Mouse (Mus musculus) heart, embryonic 15.5 days (tissue): ENCODE data around the gene Sult3a1. TPM values are rescaled to one million over a fixed set of nuclear protein-coding genes. Genes with fewer than 3 reads are reported as not detected.
A peak's percentile ranks its signal among the peaks of the same experiment; 100 is the strongest.
"Not testable (repeated sequence)": the region's sequence is repeated elsewhere in the genome, so short reads cannot be mapped to it uniquely, and the experiment has no call there.

ENCODE experiments used
- ATAC-seq: fragments of 200-750 bp; cut with Nextera tagmentation; replicated peaks from 2 replicates; pipeline ENCODE4 v1.8.0; 2017; ENCODE audit warnings: low read depth, moderate TSS enrichment; ENCODE audit not compliant: insufficient number of reproducible peaks, insufficient read depth, low FRiP score
- H3K27ac ChIP-seq: fragments of 300-500 bp; sonication (generic); 2 replicates; pipeline ENCODE4 v1.5.1; 2015; ENCODE audit warnings: mild to moderate bottlenecking, inconsistent platforms
- H3K27me3 ChIP-seq: fragments of 300-500 bp; sonication (generic); 2 replicates; pipeline ENCODE4 v1.6.1; 2015; ENCODE audit warnings: inconsistent platforms
- H3K36me3 ChIP-seq: fragments of 300-500 bp; sonication (generic); 2 replicates; pipeline ENCODE4 v1.6.1; 2015; ENCODE audit warnings: mild to moderate bottlenecking, inconsistent platforms
- H3K4me1 ChIP-seq: fragments of 300-500 bp; sonication (generic); replicated peaks from 2 replicates; pipeline ENCODE4 v1.6.1; 2015; ENCODE audit warnings: inconsistent platforms
- H3K4me2 ChIP-seq: fragments of 300-500 bp; sonication (generic); 2 replicates; pipeline ENCODE4 v1.6.1; 2015; ENCODE audit warnings: inconsistent platforms, mild to moderate bottlenecking, moderate library complexity
- H3K4me3 ChIP-seq: fragments of 300-500 bp; sonication (generic); 2 replicates; pipeline ENCODE4 v1.5.1; 2015; ENCODE audit warnings: mild to moderate bottlenecking, inconsistent platforms
- H3K9ac ChIP-seq: fragments of 300-500 bp; sonication (generic); 2 replicates; pipeline ENCODE4 v1.6.1; 2015; ENCODE audit warnings: mild to moderate bottlenecking, inconsistent platforms
- H3K9me3 ChIP-seq: fragments of 300-500 bp; sonication (generic); replicated peaks from 2 replicates; pipeline ENCODE4 v1.6.1; 2016; ENCODE audit warnings: inconsistent platforms
- WGBS: fragments of 180-500 bp; shearing (Covaris S2); methylation state at CpG from one replicate; pipeline ENCODE4 v1.1.7; 2015; ENCODE audit warnings: mixed read lengths; 5-methylcytosine and 5-hydroxymethylcytosine counted together
- polyA plus RNA-seq: library from polyadenylated mRNA; unstranded; fragments of >200 nt; fragmentation: Nextera tagmentation; extraction: Ambion mirVana; gene quantifications from 2 replicates; pipeline ENCODE4 v1.2.1, GENCODE M21; 2015

Gene Sult3a1
- not detected in 2 replicates for polyA plus RNA-seq

DNA sequence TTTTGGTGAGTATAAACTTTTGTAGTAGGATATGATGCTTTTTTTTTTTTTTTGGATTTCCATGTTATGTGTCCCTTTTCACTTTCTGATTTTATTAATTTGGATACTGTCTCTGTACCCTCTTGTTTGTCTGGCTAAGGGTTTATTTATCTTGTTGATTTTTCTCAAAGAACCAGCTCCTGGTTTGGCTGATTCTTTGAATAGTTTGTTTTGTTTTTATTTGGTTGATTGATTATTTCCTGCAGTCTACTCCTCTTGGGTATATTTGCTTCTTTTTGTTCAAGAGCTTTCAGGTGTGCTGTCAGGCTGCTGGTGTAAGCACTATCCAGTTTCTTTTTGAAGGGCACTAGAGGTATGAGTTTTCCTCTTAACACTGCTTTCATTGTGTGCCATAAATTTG is at the start of gene Sult3a1:
Sult3a1 (plus strand) TSS at position 301 of the 400 bp plus-strand sequence.
- Histone ChIP-seq H3K27me3 (no peaks in the 10 kb centered on the region), H3K27ac (no peak within 1 kb of the TSS), H3K4me1 (no peaks in the 10 kb centered on the region), H3K9me3 (no peaks in the 10 kb centered on the region), H3K36me3 (no peaks in the 10 kb centered on the region), H3K9ac (no peak within 1 kb of the TSS), H3K4me3 (no peak within 1 kb of the TSS), H3K4me2 (no peak within 1 kb of the TSS)
- no peak for ATAC-seq

DNA sequence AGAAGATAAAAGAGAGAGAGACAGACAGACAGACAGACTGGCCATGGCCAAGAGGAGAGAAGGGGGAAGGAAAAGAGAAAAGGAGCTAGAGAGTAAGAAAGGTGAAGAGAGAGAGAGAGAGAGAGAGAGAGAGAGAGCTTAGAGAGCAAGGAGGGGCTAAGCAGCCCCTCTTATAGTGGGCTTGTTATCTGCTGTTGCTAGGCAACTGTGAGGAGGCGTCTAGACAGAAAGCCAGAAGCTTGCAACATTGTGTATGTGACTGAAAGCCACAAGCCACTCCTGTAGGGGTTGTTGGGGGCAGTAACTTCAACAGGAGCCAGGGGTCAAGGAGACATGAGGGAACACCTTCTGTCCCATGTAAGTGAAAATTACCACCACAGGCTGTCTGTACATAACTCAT is 45.7 kb upstream of the Sult3a1 start:
- no peak for ATAC-seq
- no peak overlapping the region for H3K9ac ChIP-seq
- WGBS = 15% methylated on average over 1 of the region's 1 CpGs

DNA sequence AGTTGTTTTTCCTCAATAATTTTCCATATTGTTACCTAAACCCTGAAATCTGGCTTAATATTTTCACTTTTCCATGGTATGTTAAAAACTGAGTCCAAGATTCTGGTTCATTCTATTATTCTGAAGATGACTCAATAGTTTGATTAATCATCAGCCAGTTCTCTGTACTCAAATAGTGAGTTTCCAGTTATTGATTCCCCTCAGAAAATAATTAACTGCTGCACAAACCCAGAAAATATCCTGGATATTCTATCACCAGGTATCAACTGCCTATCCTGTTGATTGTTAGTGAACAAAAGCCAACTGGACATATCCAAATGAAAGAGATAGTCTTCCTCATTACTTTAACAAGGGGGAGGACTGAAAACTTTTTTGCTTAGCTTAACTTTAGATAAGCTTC is 43.3 kb upstream of the Sult3a1 start:
- no peaks in the 10 kb centered on the region for H3K9me3 ChIP-seq
- no peak overlapping the region for H3K27ac ChIP-seq
- H3K4me2 ChIP-seq = no peak overlapping the region
- H3K9ac ChIP-seq = no peak overlapping the region
- no peaks in the 10 kb centered on the region for H3K36me3 ChIP-seq
- H3K27me3 ChIP-seq = no peaks in the 10 kb centered on the region
- no peaks in the 10 kb centered on the region for H3K4me1 ChIP-seq
- ATAC-seq = no peak
- H3K4me3 ChIP-seq = no peak overlapping the region

More for the DNA sequence above, 45.7 kb upstream of the Sult3a1 start:
- Histone ChIP-seq H3K36me3 (no peaks in the 10 kb centered on the region), H3K4me1 (no peaks in the 10 kb centered on the region), H3K9me3 (no peaks in the 10 kb centered on the region), H3K27ac (no peak overlapping the region), H3K4me2 (no peak overlapping the region), H3K4me3 (no peak overlapping the region), H3K27me3 (no peaks in the 10 kb centered on the region)

DNA sequence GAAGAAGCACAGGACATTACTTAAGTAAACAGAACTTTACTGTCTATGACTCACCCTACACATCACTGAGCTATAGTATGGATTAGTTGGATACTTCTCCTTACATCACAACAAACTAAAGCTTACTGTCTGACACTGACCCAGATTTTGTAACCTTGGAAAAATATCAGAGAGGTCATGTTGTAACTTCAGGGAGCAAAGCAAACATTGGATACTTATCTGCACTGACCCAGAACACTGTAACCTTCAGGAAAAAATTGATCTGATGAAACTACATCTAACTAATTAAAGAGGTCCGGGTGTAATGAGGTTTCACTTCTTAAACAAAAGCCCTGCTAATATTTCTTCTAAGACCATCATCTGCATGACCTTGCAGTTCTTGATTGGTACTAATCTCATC is 40.6 kb upstream of the Sult3a1 start:
- 59% methylated on average over 1 of the region's 1 CpGs for WGBS
- no peak overlapping the region for H3K9ac ChIP-seq
- no peaks in the 10 kb centered on the region for H3K9me3 ChIP-seq
- H3K27ac ChIP-seq = no peak overlapping the region
- no peaks in the 10 kb centered on the region for H3K27me3 ChIP-seq
- H3K4me3 ChIP-seq = no peak overlapping the region
- H3K4me1 ChIP-seq = no peaks in the 10 kb centered on the region
- H3K4me2 ChIP-seq = no peak overlapping the region
- H3K36me3 ChIP-seq = no peaks in the 10 kb centered on the region
- no peak for ATAC-seq

DNA sequence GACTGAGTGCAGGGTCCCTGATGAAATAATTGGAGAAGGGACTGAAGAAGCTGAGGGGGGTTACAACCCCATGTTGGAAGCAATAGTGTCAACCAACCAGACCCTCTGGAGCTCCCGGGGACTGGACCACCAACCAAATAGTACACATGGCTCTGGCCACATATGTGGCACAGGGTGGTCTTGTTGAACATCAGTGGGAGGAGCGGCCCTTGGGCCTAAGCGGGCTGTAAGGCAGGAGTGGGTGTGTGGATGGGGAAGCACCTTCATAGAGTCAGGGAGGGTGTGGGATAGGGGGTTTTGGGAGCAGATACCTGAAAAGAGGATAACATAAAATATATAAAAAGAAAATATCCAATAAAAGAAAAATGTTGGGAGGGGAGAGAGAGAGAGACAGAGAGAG is 36.6 kb upstream of the Sult3a1 start:
- 78% methylated on average over 3 of the region's 3 CpGs for WGBS
- no peak for ATAC-seq

DNA sequence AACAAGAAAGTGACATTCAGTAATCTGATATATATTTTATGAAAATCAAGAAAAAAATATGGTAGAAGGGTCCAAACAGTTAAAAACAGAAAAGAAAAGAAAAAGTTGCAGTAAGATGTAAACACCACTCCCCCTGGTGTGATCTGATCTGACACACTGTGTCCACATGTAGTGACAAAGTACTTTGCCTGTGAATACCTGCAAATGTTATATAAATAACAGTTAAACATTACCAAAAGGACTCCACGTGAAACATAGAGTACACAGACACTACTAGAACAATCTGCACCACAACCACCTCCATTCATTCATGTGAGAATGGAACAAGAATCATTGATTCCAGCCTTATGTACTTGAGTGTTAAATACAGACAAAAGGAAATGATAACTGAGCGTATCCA is 8.5 kb downstream of the Sult3a1 start:
- ATAC-seq = no peak
- Histone ChIP-seq H3K9ac (no peak overlapping the region), H3K27me3 (no peaks in the 10 kb centered on the region), H3K36me3 (no peaks in the 10 kb centered on the region), H3K4me2 (no peak overlapping the region), H3K27ac (no peak overlapping the region), H3K4me3 (no peak overlapping the region), H3K9me3 (no peaks in the 10 kb centered on the region), H3K4me1 (no peaks in the 10 kb centered on the region)
- WGBS = 68% methylated on average over 2 of the region's 2 CpGs

More for the DNA sequence above, 36.6 kb upstream of the Sult3a1 start:
- Histone ChIP-seq H3K4me2 (no peak overlapping the region), H3K9me3 (no peaks in the 10 kb centered on the region), H3K36me3 (no peaks in the 10 kb centered on the region), H3K27ac (no peak overlapping the region), H3K4me3 (no peak overlapping the region), H3K9ac (no peak overlapping the region), H3K27me3 (no peaks in the 10 kb centered on the region), H3K4me1 (no peaks in the 10 kb centered on the region)

DNA sequence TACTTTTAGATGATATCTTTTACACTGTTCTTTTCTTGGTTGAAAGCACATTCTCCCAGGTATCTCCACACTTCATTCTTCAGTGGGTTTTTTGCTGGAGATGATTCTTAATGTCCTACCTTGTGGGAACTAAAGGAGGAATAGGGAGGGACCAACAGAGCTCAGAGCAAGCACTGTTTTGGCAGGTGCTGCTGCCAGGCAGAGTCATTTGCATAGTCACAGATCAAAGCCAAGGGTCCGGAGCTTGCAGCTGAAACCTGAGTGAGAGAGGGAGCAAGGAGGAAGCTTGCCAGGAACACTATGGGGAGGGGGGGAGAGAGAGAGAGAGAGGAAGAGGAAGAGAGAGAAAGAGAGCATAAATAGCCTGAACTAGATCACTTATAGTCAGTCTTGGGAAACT is 12.9 kb downstream of the Sult3a1 start:
- no peaks in the 10 kb centered on the region for H3K4me1 ChIP-seq
- no peaks in the 10 kb centered on the region for H3K36me3 ChIP-seq
- no peak for ATAC-seq
- H3K9me3 ChIP-seq = no peaks in the 10 kb centered on the region
- H3K9ac ChIP-seq = no peak overlapping the region
- no peak overlapping the region for H3K4me2 ChIP-seq
- no peaks in the 10 kb centered on the region for H3K27me3 ChIP-seq
- 5% methylated on average over 1 of the region's 1 CpGs for WGBS
- no peak overlapping the region for H3K4me3 ChIP-seq
- no peak overlapping the region for H3K27ac ChIP-seq

DNA sequence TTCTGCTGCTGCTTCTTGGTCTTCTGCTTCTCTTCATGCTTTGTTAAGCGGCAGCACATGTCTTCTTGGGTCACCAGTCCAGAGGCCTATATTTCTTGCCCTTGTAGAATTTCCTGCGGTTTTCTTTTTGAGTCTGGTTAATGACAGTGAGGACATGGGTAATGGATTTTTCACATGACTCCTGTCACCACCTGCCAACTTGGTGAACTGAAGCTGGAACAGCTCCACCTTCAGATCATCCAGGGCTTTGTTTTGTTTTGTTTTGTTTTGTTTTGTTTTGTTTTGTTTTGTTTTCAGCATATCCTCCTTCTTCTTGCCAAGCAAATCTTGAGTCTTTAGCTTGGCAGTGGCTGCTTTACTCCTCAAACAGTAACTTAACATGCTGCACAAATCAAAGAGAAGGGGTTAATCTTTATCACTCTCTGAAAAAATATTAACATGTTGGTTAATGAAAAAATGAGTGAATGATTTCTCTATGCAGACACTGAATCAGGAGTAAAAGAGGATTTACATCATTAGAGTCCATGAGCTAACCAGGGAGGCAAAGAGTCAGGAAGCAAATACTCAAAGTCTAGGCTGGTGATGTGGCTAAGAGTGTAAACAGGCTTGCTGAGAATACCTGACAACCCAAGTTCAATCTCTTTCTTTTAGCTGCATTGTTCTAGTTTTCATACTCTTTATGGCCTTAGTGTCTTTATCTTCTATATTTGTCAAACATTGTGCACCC is 15.3 kb downstream of the Sult3a1 start:
- no peaks in the 10 kb centered on the region for H3K9me3 ChIP-seq
- no peak overlapping the region for H3K9ac ChIP-seq
- H3K4me2 ChIP-seq = no peak overlapping the region
- no peak overlapping the region for H3K27ac ChIP-seq
- H3K27me3 ChIP-seq = no peaks in the 10 kb centered on the region
- no peaks in the 10 kb centered on the region for H3K4me1 ChIP-seq
- no peaks in the 10 kb centered on the region for H3K36me3 ChIP-seq
- no peak for ATAC-seq
- 79% methylated on average over 2 of the region's 2 CpGs for WGBS
- H3K4me3 ChIP-seq = no peak overlapping the region

DNA sequence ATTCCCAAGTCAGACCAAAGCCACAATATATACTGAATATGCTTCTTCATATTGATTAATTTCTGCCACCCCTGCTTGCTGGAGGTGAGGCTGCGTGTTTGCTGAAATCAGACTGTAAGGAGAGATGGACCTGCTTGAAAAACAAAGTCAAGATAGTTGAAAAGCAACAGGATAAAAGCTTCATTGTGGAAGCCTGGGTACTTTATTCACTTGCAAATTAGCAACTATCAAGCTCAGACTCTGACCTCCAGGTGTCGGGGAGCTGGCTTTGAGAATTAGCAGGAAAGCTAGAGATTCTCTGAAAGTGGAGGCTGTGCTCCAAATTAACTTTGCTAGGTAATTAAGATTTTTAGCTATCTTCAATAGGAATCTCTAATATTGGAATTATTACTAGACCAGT is 24.9 kb downstream of the Sult3a1 start:
- not testable (repeated sequence) for H3K4me2 ChIP-seq, H3K27me3 ChIP-seq, H3K36me3 ChIP-seq, H3K27ac ChIP-seq, H3K9me3 ChIP-seq, H3K9ac ChIP-seq, H3K4me3 ChIP-seq, ATAC-seq, H3K4me1 ChIP-seq
- 79% methylated on average over 2 of the region's 2 CpGs for WGBS

DNA sequence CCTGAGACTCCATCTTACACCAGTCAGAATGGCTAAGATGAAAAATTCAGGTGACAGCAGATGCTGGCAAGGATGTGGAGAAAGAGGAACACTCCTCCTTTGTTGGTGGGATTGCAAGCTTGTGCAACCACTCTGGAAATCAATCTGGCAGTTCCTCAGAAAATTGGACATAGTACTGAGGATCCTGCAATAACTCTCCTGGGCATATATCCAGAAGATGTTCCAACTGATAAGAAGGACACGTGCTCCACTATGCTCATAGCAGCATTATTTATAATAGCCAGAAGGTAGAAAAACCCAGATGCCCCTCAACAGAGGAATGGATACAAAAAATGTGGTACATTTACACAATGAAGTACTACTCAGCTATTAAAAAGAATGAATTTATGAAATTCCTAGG is 44.0 kb downstream of the Sult3a1 start:
- not testable (repeated sequence) for H3K27ac ChIP-seq, H3K4me3 ChIP-seq, H3K36me3 ChIP-seq, H3K9ac ChIP-seq, H3K4me1 ChIP-seq, ATAC-seq, H3K9me3 ChIP-seq, H3K27me3 ChIP-seq, H3K4me2 ChIP-seq
- WGBS = 50% methylated on average over 1 of the region's 1 CpGs

DNA sequence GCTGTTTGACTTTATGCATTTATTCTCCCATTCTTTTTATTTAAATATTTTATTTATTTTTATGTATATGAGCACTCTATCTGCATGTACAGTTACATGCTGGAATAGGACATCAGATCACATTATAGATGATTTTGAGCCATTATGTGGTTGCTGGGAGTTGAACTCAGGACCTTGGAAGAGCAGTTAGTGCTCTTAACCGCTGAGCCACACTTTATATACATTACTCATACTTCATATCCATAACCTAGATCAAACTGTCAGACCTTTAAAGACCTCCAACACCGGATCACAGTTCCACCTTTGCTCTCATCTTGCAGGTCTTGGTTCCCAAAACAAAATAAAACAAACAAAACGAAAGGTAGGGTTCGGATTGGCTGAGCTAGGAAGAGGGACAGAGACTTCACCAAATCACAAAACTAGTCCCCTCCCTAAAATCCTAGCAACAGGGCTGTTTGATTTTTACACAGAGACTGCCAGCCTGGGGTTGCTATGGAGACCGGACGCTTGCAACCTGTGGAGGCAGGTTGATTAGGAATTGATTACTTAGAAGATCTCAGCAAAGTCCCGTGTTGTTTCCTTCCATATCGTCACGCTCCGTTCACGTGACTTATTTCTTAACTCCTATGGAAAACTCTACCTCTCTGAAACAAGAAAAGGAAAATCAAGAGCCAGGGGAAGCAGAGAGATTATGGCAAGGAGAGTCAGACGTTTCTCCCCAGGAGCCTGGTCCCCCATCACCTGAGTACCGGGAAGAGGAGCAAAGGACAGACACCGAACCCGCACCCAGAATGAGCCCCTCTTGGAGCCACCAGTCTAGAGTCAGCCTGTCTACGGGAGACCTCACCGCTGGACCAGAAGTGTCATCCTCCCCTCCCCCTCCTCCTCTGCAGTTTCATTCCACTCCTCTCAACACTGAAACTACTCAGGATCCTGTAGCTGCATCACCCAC is 47.3 kb downstream of the Sult3a1 start, which contains the start of gene Rsph4a:
Rsph4a (plus strand) TSS at position 582 of the 952 bp plus-strand sequence.
- no peak for ATAC-seq
- H3K9ac ChIP-seq = peak within 1 kb of the TSS; percentile 40
- 8% methylated on average over 17 of the region's 17 CpGs for WGBS

More for the DNA sequence above, 47.3 kb downstream of the Sult3a1 start, which contains the start of gene Rsph4a:
- Histone ChIP-seq H3K9me3 (no peaks in the 10 kb centered on the region), H3K4me2 (peak within 1 kb of the TSS; percentile 71), H3K27ac (no peak within 1 kb of the TSS), H3K4me3 (peak within 1 kb of the TSS; percentile 53), H3K36me3 (no peaks in the 10 kb centered on the region), H3K27me3 (no peaks in the 10 kb centered on the region), H3K4me1 (no peaks in the 10 kb centered on the region)
